Mouse (Mus musculus) neural tube, embryonic 15.5 days (tissue): ENCODE measurements around the gene Nup188. TPM values are rescaled to one million over a fixed set of nuclear protein-coding genes. Genes with fewer than 3 reads are reported as not detected.

Experiments used
- ATAC-seq: fragments of 200-750 bp; cut with Nextera tagmentation; 2 replicates; pipeline ENCODE4 v1.8.0; 2017; ENCODE audit warnings: mild to moderate bottlenecking, moderate TSS enrichment, moderate library complexity; ENCODE audit not compliant: low FRiP score
- H3K27ac ChIP-seq: fragments of 300-500 bp; sonication (generic); replicated peaks from 2 replicates; pipeline ENCODE4 v1.5.1; 2015; ENCODE audit warnings: mild to moderate bottlenecking, inconsistent platforms
- H3K27me3 ChIP-seq: fragments of 300-500 bp; sonication (generic); replicated peaks from 2 replicates; pipeline ENCODE4 v1.6.1; 2015; ENCODE audit warnings: inconsistent platforms
- H3K36me3 ChIP-seq: fragments of 300-500 bp; sonication (generic); 2 replicates; pipeline ENCODE4 v1.6.1; 2015; ENCODE audit warnings: inconsistent platforms
- H3K4me1 ChIP-seq: fragments of 300-500 bp; sonication (generic); 2 replicates; pipeline ENCODE4 v1.6.1; 2015; ENCODE audit warnings: inconsistent platforms
- H3K4me2 ChIP-seq: fragments of 300-500 bp; sonication (generic); 2 replicates; pipeline ENCODE4 v1.6.1; 2015; ENCODE audit warnings: inconsistent platforms, mild to moderate bottlenecking, moderate library complexity
- H3K4me3 ChIP-seq: fragments of 300-500 bp; sonication (generic); replicated peaks from 2 replicates; pipeline ENCODE4 v1.5.1; 2015; ENCODE audit warnings: mild to moderate bottlenecking, inconsistent platforms
- H3K9ac ChIP-seq: fragments of 300-500 bp; sonication (generic); replicated peaks from 2 replicates; pipeline ENCODE4 v1.6.1; 2015; ENCODE audit warnings: mild to moderate bottlenecking, inconsistent platforms
- H3K9me3 ChIP-seq: fragments of 300-500 bp; sonication (generic); replicated peaks from 2 replicates; pipeline ENCODE4 v1.6.1; 2016; ENCODE audit warnings: inconsistent platforms
- WGBS: fragments of 180-500 bp; shearing (Covaris S2); methylation state at CpG from one replicate; pipeline ENCODE4 v1.1.7; 2015; ENCODE audit warnings: mixed read lengths; 5-methylcytosine and 5-hydroxymethylcytosine counted together
- polyA plus RNA-seq: library from polyadenylated mRNA; unstranded; fragments of >200 nt; fragmentation: Nextera tagmentation; extraction: Ambion mirVana; gene quantifications from 2 replicates; pipeline ENCODE4 v1.2.1, GENCODE M21; 2015

The Nup188 gene
- polyA plus RNA-seq, 1 experiment from 2014 or later = 15.4 TPM

GRCm38 (mm10) chr2:30342061-30342460 is 55.9 kb downstream of the Nup188 start:
- H3K4me3 ChIP-seq = no peak overlapping the region
- no peak overlapping the region for H3K4me2 ChIP-seq
- no peak overlapping the region for H3K9ac ChIP-seq
- H3K9me3 ChIP-seq = no peaks in the 10 kb centered on the region
- no peak for ATAC-seq
- H3K27me3 ChIP-seq = no peaks in the 10 kb centered on the region
- no peak overlapping the region for H3K27ac ChIP-seq
- H3K36me3 ChIP-seq = peaks cover 98% of the 10 kb centered on the region
- 90% methylated on average over 3 of the region's 3 CpGs for WGBS
- no peaks in the 10 kb centered on the region for H3K4me1 ChIP-seq

GRCm38 (mm10) chr2:30342544-30342943 is 56.3 kb downstream of the Nup188 start:
- no peak overlapping the region for H3K9ac ChIP-seq
- 93% methylated on average over 7 of the region's 7 CpGs for WGBS
- no peaks in the 10 kb centered on the region for H3K9me3 ChIP-seq
- H3K36me3 ChIP-seq = peaks cover 98% of the 10 kb centered on the region
- H3K4me3 ChIP-seq = no peak overlapping the region
- ATAC-seq = no peak
- H3K27ac ChIP-seq = no peak overlapping the region
- no peak overlapping the region for H3K4me2 ChIP-seq
- no peaks in the 10 kb centered on the region for H3K27me3 ChIP-seq
- no peaks in the 10 kb centered on the region for H3K4me1 ChIP-seq

- Histone ChIP-seq H3K9me3 (no peaks in the 10 kb centered on the region), H3K4me3 (no peak overlapping the region), H3K9ac (no peak overlapping the region), H3K27me3 (no peaks in the 10 kb centered on the region), H3K4me1 (no peaks in the 10 kb centered on the region), H3K36me3 (peaks cover 99% of the 10 kb centered on the region), H3K27ac (no peak overlapping the region), H3K4me2 (no peak overlapping the region)
- 68% methylated on average over 14 of the region's 14 CpGs for WGBS
- no peak for ATAC-seq
Measured at GRCm38 (mm10) chr2:30343601-30344137, 57.5 kb downstream of the Nup188 start.

DNA sequence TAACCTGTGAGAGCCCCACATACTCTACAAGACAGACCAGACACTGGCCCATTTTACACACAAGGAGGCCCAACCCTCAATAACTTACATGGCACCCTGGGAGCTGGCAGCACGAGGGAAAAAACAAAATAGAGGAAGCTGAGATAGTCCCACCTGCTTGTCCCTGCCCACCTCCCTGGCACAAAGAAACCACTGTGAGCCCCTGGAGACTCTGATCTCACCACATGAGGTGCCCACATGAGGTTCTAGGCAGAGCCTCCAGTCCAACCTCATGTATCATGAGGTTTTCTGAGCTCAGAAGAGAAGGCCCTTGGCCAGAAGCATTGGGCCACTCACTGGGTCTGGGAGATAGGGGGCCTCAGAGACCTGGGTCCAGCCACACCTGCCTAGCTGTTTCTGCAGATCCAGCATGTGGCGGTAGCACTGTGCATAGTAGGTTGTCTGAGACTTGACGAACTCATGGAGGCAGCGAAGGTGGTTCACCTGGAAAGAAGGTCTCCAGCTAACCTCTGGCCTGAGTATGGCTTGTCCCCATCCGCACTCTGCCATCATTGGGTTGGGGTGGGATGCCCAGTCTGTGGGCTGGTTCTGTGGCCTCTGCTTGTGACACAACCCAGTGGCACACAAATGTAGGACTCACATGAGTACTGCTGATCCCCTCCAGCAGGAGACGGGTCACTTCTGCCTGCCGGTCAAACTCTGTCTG is 59.9 kb downstream of the Nup188 start:
- no peak overlapping the region for H3K4me2 ChIP-seq
- no peak overlapping the region for H3K9ac ChIP-seq
- 89% methylated on average over 7 of the region's 7 CpGs for WGBS
- peaks cover 99% of the 10 kb centered on the region for H3K36me3 ChIP-seq
- no peaks in the 10 kb centered on the region for H3K4me1 ChIP-seq
- H3K27me3 ChIP-seq = no peaks in the 10 kb centered on the region
- H3K27ac ChIP-seq = no peak overlapping the region
- H3K4me3 ChIP-seq = no peak overlapping the region
- H3K9me3 ChIP-seq = no peaks in the 10 kb centered on the region
- ATAC-seq = no peak

GRCm38 (mm10) chr2:30349196-30349595 is 63.0 kb downstream of the Nup188 start:
- no peaks in the 10 kb centered on the region for H3K9me3 ChIP-seq
- H3K4me3 ChIP-seq = no peak overlapping the region
- no peaks in the 10 kb centered on the region for H3K4me1 ChIP-seq
- no peak for ATAC-seq
- H3K9ac ChIP-seq = no peak overlapping the region
- no peak overlapping the region for H3K4me2 ChIP-seq
- WGBS = 90% methylated on average over 6 of the region's 6 CpGs
- H3K36me3 ChIP-seq = peaks cover 89% of the 10 kb centered on the region
- H3K27ac ChIP-seq = no peak overlapping the region
- H3K27me3 ChIP-seq = no peaks in the 10 kb centered on the region

DNA sequence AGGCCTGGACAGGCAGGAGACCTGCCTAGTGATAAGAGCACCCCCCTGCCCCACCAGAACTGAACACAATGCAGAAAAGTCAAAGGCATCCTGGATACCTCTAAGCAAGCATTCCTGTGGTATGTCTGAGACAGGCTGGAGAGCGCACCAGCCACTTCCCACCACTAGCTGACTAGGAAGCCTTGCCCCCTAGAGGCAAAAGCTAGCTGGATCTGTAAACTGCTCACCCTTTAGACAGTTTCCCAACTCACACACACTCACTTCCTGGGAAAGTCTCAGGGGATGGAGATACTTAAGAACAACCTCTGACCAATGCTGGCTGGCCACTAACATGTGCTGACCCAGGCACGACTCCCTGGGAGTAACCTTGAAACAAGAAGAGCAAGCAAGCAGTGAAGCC is 65.0 kb downstream of the Nup188 start:
- H3K9ac ChIP-seq = no peak overlapping the region
- no peak overlapping the region for H3K4me3 ChIP-seq
- 85% methylated on average over 2 of the region's 2 CpGs for WGBS
- H3K36me3 ChIP-seq = peaks cover 74% of the 10 kb centered on the region
- H3K9me3 ChIP-seq = no peaks in the 10 kb centered on the region
- no peak overlapping the region for H3K4me2 ChIP-seq
- no peaks in the 10 kb centered on the region for H3K27me3 ChIP-seq
- peaks cover 14% of the 10 kb centered on the region for H3K4me1 ChIP-seq
- ATAC-seq = no peak
- H3K27ac ChIP-seq = no peak overlapping the region

- Histone ChIP-seq H3K27ac (peak overlapping the region; percentile 29; the same call in 1 of the 2 replicates), H3K4me1 (peaks cover 46% of the 10 kb centered on the region), H3K9ac (no peak overlapping the region), H3K36me3 (peaks cover 27% of the 10 kb centered on the region), H3K9me3 (no peaks in the 10 kb centered on the region), H3K4me3 (no peak overlapping the region), H3K27me3 (no peaks in the 10 kb centered on the region), H3K4me2 (no peak overlapping the region)
- ATAC-seq = no peak
- 55% methylated on average over 4 of the region's 4 CpGs for WGBS
Measured at GRCm38 (mm10) chr2:30355861-30356260, 69.7 kb downstream of the Nup188 start.

GRCm38 (mm10) chr2:30356266-30356665 is 70.1 kb downstream of the Nup188 start:
- H3K4me3 ChIP-seq = no peak overlapping the region
- WGBS = 54% methylated on average over 4 of the region's 4 CpGs
- H3K9me3 ChIP-seq = no peaks in the 10 kb centered on the region
- H3K9ac ChIP-seq = no peak overlapping the region
- H3K4me1 ChIP-seq = peaks cover 46% of the 10 kb centered on the region
- H3K27ac ChIP-seq = no peak overlapping the region
- no peak overlapping the region for H3K4me2 ChIP-seq
- no peaks in the 10 kb centered on the region for H3K27me3 ChIP-seq
- H3K36me3 ChIP-seq = peaks cover 24% of the 10 kb centered on the region
- ATAC-seq = no peak

DNA sequence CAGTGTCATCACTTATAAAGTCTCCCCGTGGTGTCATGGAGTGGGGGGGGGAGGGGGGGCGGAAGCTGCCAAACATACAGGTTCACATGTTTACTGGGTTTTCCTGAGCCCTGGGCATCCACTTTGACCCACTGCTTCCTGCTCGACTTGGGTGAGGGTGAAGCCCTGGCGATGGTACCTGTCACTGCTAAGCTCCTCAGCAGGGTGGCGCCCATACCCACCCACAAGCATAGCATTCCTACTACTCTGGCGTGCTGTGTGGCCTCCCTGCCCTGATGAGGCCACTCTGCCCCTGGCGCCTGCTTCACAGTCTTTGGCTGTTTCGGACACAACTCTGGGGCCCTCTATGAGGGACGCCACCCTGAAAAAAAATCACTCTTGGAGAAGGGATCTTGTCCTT is 70.7 kb downstream of the Nup188 start:
- no peak overlapping the region for H3K4me2 ChIP-seq
- no peak for ATAC-seq

GRCm38 (mm10) chr2:30357552-30358510 is 71.6 kb downstream of the Nup188 start:
- Histone ChIP-seq H3K9me3 (no peaks in the 10 kb centered on the region), H3K9ac (peak overlapping the region; percentile 83), H3K4me3 (peak overlapping the region; percentile 76), H3K4me1 (peaks cover 46% of the 10 kb centered on the region), H3K36me3 (peaks cover 17% of the 10 kb centered on the region), H3K4me2 (peak overlapping the region; percentile 81), H3K27ac (no peak overlapping the region), H3K27me3 (no peaks in the 10 kb centered on the region)
- WGBS = 52% methylated on average over 8 of the region's 8 CpGs
- ATAC-seq = no peak

More for the DNA sequence above, 70.7 kb downstream of the Nup188 start:
- Histone ChIP-seq H3K27ac (no peak overlapping the region), H3K4me1 (peaks cover 46% of the 10 kb centered on the region), H3K9me3 (no peaks in the 10 kb centered on the region), H3K4me3 (no peak overlapping the region), H3K27me3 (no peaks in the 10 kb centered on the region), H3K9ac (no peak overlapping the region), H3K36me3 (peaks cover 23% of the 10 kb centered on the region)
- WGBS = 72% methylated on average over 9 of the region's 9 CpGs

- Histone ChIP-seq H3K27me3 (no peaks in the 10 kb centered on the region), H3K36me3 (peaks cover 7% of the 10 kb centered on the region), H3K27ac (peak within 1 kb of the TSS; percentile 75), H3K9ac (peak within 1 kb of the TSS; percentile 83), H3K4me2 (peak within 1 kb of the TSS; percentile 81), H3K9me3 (no peaks in the 10 kb centered on the region), H3K4me3 (peak within 1 kb of the TSS; percentile 76), H3K4me1 (peaks cover 48% of the 10 kb centered on the region)
- WGBS = 2% methylated on average over 59 of the region's 73 CpGs
- peak; percentile 78 for ATAC-seq
Measured at GRCm38 (mm10) chr2:30358533-30359531, 72.6 kb downstream of the Nup188 start, which contains the start of gene Sh3glb2. Sh3glb2 (minus strand) TSS chr2:30359337.
